Mouse (Mus musculus) lung, postnatal 0 days (tissue): ENCODE measurements at regions not wholly inside any gene's neighbourhood (a gene's known extent, or its start where the extent isn't known, plus 50 kb on each side); places are given as distances from the start of the nearest gene placed in this dataset.

Experiments used
- CTCF ChIP-seq: IDR thresholded peaks from 2 replicates; pipeline ENCODE4 v1.5.1; 2016; ENCODE audit warnings: antibody characterized with exemption, mild to moderate bottlenecking
- EP300 ChIP-seq: IDR thresholded peaks from 2 replicates; pipeline ENCODE4 v1.6.1; 2016; ENCODE audit warnings: antibody characterized with exemption, mild to moderate bottlenecking, control low read depth

- TF ChIP-seq CTCF (no peak), EP300 (no peak)
Measured at GRCm38 (mm10) chr15:25497743-25498142, 84.2 kb upstream of the Basp1 start.
